Mouse (Mus musculus) T-helper 17 cell (primary cell): Measurements from ENCODE around the gene Lamtor3.
"Not testable (repeated sequence)": the region's sequence is repeated elsewhere in the genome, so short reads cannot be mapped to it uniquely, and the experiment has no call there.

Experiments
- in situ Hi-C, 2 experiments: fragments of 300-600 bp; cut with MboI, MseI; formaldehyde crosslinking; loops; 1 replicate in 1 of 2; 2 replicates in 1 of 2; pipeline ENCODE4 v1.15.1; 2025; ENCODE audit warnings: high pct_unique_total_duplicates in 2 of 2

Gene Lamtor3

DNA sequence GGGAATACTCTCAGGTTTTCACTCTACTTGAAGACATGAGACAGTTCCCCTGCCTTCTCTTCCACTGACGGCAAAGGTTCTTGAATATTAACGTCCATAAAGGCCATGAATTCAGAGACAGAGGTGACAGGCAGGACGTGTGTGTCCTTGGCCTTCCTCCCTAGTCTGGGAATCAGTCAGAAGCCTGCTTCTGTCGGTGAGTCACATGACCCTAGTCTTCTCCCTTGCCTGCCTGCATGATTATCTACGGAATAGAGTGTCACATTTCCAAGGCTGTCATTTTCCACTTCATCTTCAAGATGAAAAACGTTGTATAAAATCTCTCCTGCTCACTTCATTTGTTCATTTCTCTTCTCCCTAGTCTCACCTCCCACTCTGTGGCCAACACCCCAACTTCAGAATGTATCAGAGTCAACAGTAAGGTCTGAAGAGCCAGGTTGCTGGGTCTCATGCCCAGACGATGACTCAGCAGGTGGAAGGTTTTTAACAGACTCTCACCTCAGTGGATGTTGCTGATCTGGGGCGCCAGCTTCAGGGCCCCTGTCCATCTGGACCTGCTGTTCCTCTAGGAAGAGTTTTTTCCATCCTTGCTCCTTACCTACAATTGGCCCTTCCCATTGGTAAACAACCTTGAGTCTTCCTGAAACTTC lies 43.6 kb downstream of the Lamtor3 start:
- in situ Hi-C loops = no loop called here

- in situ Hi-C loops = no loop called here
Observed at GRCm38 (mm10) chr3:137963508-137963907, 45.2 kb downstream of the Lamtor3 start.

DNA sequence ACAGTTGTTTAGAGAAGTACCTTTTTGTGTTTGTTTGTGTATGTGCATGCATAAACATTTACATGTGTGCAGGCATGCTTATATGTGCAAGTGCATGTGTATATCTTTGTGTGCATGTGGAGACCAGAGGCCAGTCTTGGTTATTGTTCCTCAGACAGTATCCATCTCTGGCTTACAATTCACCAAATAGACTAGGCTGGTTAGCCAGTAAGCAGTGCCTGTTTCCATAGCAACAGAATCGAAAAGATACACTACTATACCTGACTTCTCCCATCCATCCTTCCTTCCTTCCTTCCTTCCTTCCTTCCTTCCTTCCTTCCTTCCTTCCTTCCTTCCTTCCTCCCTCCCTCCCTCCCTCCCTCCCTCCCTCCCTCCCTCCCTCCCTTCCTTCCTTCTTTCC lies 45.7 kb downstream of the Lamtor3 start:
- in situ Hi-C loops = not testable (repeated sequence)

DNA sequence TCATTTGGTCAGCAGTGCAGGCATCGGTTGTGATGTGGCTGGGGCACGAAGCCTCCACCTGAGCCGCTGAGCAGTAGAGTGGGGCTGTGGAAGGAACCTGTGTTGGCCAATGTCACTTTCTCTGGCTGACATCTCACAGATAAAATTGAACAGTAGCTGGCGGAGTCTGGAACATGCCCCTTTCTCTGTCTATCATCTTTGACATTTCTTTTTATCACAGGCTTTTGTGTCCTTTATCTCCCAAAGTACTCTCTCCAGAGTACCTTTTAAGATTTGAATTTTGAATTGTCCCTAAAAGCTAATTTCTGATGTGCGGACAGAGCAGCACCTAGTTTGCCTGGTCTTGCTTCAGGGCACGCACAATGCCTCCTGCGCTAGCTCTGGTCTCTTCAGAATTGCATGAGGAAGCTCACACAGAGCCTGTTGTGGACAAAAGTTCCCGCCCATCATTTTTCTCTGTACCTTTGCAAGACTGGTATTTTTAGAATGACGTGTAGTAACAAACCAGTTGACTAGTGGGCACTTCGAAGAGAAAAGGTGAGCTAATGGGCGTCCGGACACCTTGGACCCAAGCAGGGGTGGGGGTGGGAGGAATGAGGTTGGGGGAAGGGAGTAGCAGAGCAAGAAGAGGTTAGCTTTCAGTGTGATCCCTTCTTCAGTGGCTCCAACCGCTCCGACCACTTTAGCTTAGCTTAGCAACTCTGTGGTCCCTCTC lies 50.0 kb downstream of the Lamtor3 start:
- in situ Hi-C loops = no loop called here

DNA sequence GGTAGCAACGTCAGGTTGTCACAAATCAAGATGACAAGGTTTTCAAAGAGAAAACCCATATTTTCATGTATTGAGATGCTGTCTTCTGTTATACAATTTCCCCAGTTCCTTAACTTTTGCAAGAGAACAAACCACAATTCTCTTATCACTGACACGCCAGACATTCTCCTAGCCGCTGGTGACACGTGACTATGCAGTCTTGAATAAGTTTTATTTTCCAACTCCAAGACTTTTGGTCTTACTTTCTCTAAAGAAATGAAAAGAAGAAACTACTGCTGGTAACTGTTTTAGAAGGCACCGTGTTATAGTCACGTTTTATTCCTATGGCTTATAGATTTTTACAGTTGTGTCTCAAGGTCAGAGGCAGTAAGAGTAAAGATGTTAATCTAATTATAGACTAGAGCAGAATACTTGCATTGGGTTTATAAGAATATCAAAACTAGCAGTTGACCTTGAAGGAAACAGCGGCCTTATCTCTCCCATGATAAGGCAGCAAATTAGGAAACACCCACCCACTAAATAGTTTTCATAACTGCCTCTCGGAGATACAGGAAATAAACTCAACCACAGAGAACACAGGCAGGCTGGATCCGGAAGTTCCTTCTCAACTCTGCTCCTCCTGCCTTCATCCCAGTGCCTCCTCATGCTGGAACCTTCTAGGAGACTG lies 50.6 kb downstream of the Lamtor3 start:
- in situ Hi-C loops = no loop called here

DNA sequence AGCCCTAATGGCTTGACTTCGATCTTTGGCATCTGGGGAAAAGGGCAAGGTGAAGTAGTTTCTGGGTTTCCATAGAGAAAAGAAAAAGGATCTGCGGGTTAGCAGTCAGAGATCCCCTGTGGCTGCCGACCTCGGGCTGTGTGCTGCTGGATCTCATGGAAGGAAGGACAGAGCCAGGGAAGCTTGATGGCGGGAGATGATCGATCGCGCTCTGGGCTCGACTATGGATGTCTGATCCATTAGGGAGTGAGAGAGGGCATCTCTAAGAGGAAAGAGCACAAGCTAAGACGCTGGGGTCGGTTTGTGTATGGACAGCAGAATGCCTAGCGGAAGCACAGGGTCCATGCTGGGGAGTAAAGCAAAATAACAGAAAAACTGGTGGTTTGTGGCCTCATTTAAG lies 51.6 kb downstream of the Lamtor3 start:
- in situ Hi-C loops = loop anchor here in 1 of 2 experiments (10.0 kb wide), 1 partner anchor 105 kb away; the partner anchor contains the start of genes Dnajb14 and H2afz

GRCm38 (mm10) chr3:137972224-137972623 lies 53.9 kb downstream of the Lamtor3 start:
- in situ Hi-C loops = loop anchor here in 1 of 2 experiments (10.0 kb wide), 1 partner anchor 107 kb away; the partner anchor contains the start of genes Dnajb14 and H2afz

DNA sequence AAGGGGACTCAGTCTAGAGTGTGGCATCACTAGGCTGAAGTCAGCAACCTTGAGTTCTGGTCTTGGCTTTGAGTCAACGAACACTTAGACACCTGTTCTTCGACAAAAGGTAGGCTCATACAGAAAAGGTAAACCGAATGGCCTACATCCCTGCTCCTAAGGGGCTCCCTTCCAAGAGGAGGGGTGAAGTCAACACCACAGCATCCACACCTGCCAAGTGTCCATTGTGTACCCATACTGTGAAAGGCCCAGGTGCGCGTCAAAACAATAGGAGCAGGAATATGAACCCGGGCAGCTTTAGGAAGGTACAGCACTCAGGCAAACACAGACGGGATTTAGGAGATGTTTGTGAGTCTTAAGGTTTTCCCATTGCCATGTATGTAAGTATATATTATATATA lies 54.7 kb downstream of the Lamtor3 start:
- in situ Hi-C loops = loop anchor here in 1 of 2 experiments (10.0 kb wide), 1 partner anchor 108 kb away; the partner anchor contains the start of genes Dnajb14 and H2afz

DNA sequence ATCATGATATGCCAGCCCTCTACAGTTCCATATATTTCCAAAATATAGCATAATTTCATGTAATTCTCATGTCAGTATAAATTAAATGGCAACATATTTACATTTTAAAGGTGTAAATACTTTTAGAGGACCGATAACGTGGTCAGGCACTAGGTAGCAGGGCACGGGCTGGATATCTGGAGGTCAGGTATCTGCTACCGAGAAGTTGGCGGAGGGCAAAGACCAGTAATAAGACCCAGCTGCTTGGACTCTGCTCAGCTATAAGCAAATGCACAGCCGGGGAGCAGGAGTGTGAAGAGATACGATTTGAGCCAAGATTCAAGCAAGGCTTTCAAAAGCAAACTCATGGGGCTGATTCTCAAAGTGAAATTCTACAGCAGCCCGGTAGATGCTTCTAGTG lies 56.0 kb downstream of the Lamtor3 start:
- in situ Hi-C loops = loop anchor here in 1 of 2 experiments (10.0 kb wide), 1 partner anchor 110 kb away; the partner anchor contains the start of genes Dnajb14 and H2afz

DNA sequence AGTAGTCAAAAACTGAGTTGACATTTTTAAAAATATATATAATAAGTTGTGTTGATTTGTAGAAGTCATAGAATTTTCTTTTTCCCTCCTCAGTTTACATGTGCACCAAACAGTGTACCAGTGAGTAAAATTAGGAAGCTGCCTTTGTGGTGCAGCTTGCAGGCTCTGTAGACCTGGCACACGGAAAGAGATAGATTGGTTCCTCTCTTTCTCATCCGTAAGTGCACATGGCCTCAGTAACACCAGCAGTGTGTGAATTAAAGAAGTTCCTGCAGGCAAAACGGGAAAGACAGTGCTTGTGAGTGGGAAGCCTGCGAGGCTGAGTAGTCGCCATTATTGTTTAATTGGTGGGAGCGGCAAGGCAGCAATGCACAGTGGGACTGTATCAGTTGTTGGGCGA lies 57.1 kb downstream of the Lamtor3 start:
- in situ Hi-C loops = loop anchor here in 1 of 2 experiments (10.0 kb wide), 1 partner anchor 111 kb away; the partner anchor contains the start of genes Dnajb14 and H2afz

- in situ Hi-C loops = loop anchor here in 1 of 2 experiments (10.0 kb wide), 1 partner anchor 111 kb away; the partner anchor contains the start of genes Dnajb14 and H2afz
Observed at GRCm38 (mm10) chr3:137975856-137976423, 57.6 kb downstream of the Lamtor3 start.

DNA sequence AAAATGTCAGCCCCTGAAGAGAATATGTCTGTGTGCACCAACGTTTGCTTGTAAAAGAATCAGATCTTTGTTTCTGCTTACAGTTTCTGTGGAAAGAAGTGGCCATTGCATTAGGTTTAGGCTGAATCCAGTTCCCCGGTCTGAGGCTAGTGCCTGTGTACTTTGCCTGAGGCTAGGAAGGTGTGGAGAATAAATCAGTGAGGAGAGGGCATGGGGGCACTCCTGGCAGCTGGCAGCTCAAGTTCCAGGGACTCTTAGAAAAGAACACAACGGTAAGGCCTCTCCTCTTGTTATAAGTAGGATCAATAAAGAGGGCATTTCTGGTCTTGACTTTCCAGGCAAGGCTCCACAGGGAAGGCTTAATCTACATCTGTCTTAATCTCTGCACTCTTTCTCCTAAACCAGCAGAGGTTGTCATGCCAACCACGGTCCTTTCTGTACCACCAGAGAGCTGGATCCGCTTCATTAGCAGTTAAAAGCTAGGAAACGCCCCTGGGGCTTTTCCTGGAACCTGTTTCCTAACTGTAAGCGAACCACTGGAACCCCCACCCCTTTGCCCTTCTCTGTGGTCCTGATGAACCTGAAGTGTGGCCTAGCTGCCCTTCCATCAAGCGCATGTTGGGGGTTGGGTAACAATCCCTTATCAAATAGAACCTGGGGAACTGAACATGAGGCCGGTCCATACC lies 58.8 kb downstream of the Lamtor3 start:
- in situ Hi-C loops = loop anchor here in 1 of 2 experiments (10.0 kb wide), 1 partner anchor 112 kb away; the partner anchor contains the start of genes Dnajb14 and H2afz

DNA sequence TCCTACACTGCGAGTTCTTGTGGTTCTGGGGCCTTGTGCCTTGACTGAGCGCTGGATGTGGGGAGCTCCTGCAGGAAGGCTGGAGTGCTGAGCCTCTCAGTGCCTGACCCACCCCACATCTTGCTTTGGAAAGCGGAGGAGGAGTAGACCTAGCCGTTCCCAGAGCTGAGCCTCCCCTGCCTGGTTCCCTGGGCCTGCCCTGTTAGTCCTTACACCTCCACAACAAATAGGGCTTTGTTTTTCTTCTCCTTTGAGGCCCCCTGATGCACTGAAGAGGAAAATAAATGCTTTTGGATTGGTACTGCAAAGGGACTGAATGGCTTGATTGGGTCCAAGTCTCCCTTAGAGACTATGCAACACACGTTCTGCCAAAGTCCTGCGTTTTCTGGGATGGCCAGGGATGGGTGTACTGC lies 59.3 kb downstream of the Lamtor3 start:
- in situ Hi-C loops = loop anchor here in 1 of 2 experiments (10.0 kb wide), 1 partner anchor 113 kb away; the partner anchor contains the start of genes Dnajb14 and H2afz

GRCm38 (mm10) chr3:137978233-137978632 lies 59.9 kb downstream of the Lamtor3 start:
- in situ Hi-C loops = loop anchor here in 1 of 2 experiments (10.0 kb wide), 1 partner anchor 113 kb away; the partner anchor contains the start of genes Dnajb14 and H2afz
